Mouse (Mus musculus): Measurements from ENCODE around the gene Vps35l.
A peak's percentile ranks its signal among the peaks of the same experiment; 100 is the strongest.

Vps35l gene

GRCm38 (mm10) chr7:118733225-118733624, 6.8 kb upstream of the Vps35l start:
- DNase-seq (ENCODE audit: low read depth, low spot score): no peak

- peak; percentile 18 for DNase-seq (ENCODE audit: low read depth, low spot score)
These were observed 1.3 kb upstream of the Vps35l start for GRCm38 (mm10) chr7:118738730-118739129.

- peak; percentile 97 for DNase-seq (ENCODE audit: low read depth, low spot score)
These were observed 709 bp downstream of the Vps35l start for GRCm38 (mm10) chr7:118740532-118741338.

- DNase-seq (ENCODE audit: low read depth, low spot score): no peak
These were observed 2.3 kb downstream of the Vps35l start for GRCm38 (mm10) chr7:118742278-118742677.

GRCm38 (mm10) chr7:118744766-118745165, 4.7 kb downstream of the Vps35l start:
- no peak for DNase-seq (ENCODE audit: low read depth, low spot score)

- no peak for DNase-seq (ENCODE audit: low read depth, low spot score)
These were observed 8.1 kb downstream of the Vps35l start for GRCm38 (mm10) chr7:118747891-118748672.

GRCm38 (mm10) chr7:118749706-118750105, 9.7 kb downstream of the Vps35l start:
- DNase-seq (ENCODE audit: low read depth, low spot score): no peak

GRCm38 (mm10) chr7:118751625-118752024, 11.6 kb downstream of the Vps35l start:
- no peak for DNase-seq (ENCODE audit: low read depth, low spot score)

- no peak for DNase-seq (ENCODE audit: low read depth, low spot score)
These were observed 15.7 kb downstream of the Vps35l start for GRCm38 (mm10) chr7:118755756-118756155.

- DNase-seq (ENCODE audit: low read depth, low spot score): no peak
These were observed 16.7 kb downstream of the Vps35l start for GRCm38 (mm10) chr7:118756490-118757265.

- no peak for DNase-seq (ENCODE audit: low read depth, low spot score)
These were observed 18.3 kb downstream of the Vps35l start for GRCm38 (mm10) chr7:118758369-118758768.

GRCm38 (mm10) chr7:118759372-118759771, 19.3 kb downstream of the Vps35l start:
- no peak for DNase-seq (ENCODE audit: low read depth, low spot score)

GRCm38 (mm10) chr7:118763939-118764338, 23.9 kb downstream of the Vps35l start:
- DNase-seq (ENCODE audit: low read depth, low spot score): no peak

GRCm38 (mm10) chr7:118764725-118765124, 24.7 kb downstream of the Vps35l start:
- DNase-seq (ENCODE audit: low read depth, low spot score): no peak

- DNase-seq (ENCODE audit: low read depth, low spot score): no peak
These were observed 25.6 kb downstream of the Vps35l start for GRCm38 (mm10) chr7:118765604-118766003.

GRCm38 (mm10) chr7:118766119-118766833, 26.2 kb downstream of the Vps35l start:
- DNase-seq (ENCODE audit: low read depth, low spot score): peak; percentile 75

- DNase-seq (ENCODE audit: low read depth, low spot score): no peak
These were observed 26.8 kb downstream of the Vps35l start for GRCm38 (mm10) chr7:118766834-118767224.

GRCm38 (mm10) chr7:118769208-118769607, 29.2 kb downstream of the Vps35l start:
- DNase-seq (ENCODE audit: low read depth, low spot score): peak; percentile 83

- peak; percentile 13 for DNase-seq (ENCODE audit: low read depth, low spot score)
These were observed 29.6 kb downstream of the Vps35l start for GRCm38 (mm10) chr7:118769655-118770054.

- DNase-seq (ENCODE audit: low read depth, low spot score): no peak
These were observed 33.0 kb downstream of the Vps35l start for GRCm38 (mm10) chr7:118773027-118773426.

- no peak for DNase-seq (ENCODE audit: low read depth, low spot score)
These were observed 36.0 kb downstream of the Vps35l start for GRCm38 (mm10) chr7:118775991-118776390.

Data from 3T3-L1 (cell line).